Mouse (Mus musculus) spleen, postnatal 10 days (tissue): ENCODE results near the gene Ndel1.

ENCODE experiments used
- DNase-seq, 2 experiments: peaks; one replicate each; pipeline ENCODE4 v3.0.0; 2021 to 2022; ENCODE audit warnings: low spot score in 2 of 2

Ndel1 gene

DNA sequence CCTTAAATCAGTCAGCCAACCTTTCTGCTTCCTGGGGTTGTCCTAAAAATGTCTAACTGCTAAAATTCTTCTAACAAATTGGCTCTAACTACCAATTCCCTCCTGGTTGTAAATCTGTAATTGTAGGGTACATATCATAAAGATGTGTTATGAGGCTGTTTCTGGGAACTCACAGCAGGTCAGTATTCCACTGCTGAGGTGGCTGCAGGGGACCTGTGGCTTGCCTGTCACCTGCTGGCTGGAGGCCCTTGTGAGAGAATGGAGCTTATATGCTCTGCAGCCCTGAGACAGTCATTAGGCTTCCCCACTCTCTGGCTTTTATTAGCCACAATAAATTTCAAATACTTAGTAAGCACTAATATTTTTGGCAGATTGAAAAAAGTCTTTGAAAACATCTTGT is 92.8 kb downstream of the Ndel1 start:
- DNase-seq, result no peak

DNA sequence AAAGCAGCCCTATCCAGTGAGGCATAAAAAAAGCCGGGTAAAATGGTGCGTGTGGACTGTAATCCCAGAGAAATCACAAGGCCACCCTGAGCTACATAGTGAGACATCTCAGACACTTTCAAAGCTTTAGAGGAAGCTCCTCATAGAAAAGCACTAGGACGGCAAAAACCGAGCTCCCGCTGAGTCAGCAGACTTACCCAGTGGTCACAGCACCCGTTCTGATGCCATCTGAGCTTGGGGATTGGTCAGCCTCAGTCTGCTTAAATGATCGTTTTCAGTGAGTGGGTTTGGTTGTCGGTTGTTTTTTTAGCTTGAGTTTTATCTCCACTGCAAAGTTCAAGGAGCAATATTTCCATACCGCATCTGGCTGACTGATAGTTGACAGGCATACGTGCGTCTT is 93.7 kb downstream of the Ndel1 start:
- no peak for DNase-seq

DNA sequence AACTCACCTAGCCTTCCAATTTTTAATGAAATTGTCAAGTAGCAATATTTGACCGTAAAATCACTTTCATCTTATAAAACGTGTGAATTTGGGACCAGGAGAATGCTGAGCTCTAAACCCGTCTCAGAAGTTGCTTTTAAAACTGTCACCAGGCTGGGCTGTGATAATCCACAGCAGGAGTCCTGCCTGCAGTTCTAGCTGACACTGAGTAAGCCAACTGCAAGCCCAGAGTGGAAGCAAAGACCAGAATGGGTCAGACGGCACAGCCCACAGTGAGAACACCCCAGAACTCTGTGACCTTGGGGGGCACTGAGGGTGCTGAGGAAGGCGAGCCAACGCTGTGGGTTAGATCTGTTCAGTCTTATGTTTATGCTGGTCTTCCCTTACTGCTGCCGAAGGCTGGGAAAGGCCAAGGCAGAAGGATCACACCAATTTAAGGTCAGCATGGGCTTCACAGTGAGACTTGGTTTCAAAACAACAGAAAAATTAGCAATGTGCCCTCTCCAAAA is 95.5 kb downstream of the Ndel1 start:
- DNase-seq, result no peak
